Mouse (Mus musculus) intestine, embryonic 14.5 days (tissue): ENCODE measurements around the gene Tep1. TPM values are rescaled to one million over a fixed set of nuclear protein-coding genes. Genes with fewer than 3 reads are reported as not detected.

Experiments used
- ATAC-seq: fragments of 200-750 bp; cut with Nextera tagmentation; replicated peaks from 2 replicates; pipeline ENCODE4 v1.8.0; 2017; ENCODE audit warnings: low read depth, moderate number of reproducible peaks, moderate TSS enrichment, moderate library complexity; ENCODE audit not compliant: low FRiP score, low TSS enrichment
- DNase-seq: peaks from one replicate; pipeline ENCODE4 v3.0.0-alpha.2; 2018; ENCODE audit warnings: low spot score
- H3K27ac ChIP-seq: fragments of 300-500 bp; sonication (generic); 2 replicates; pipeline ENCODE4 v1.5.1; 2014; ENCODE audit warnings: low read depth, mild to moderate bottlenecking, control low read depth
- H3K27me3 ChIP-seq: fragments of 300-500 bp; sonication (generic); replicated peaks from 2 replicates; pipeline ENCODE4 v1.6.1; 2014; ENCODE audit warnings: low read length, control low read depth; ENCODE audit not compliant: control insufficient read depth, insufficient read depth
- H3K36me3 ChIP-seq: fragments of 300-500 bp; sonication (generic); 2 replicates; pipeline ENCODE4 v1.6.1; 2014; ENCODE audit warnings: low read length, control low read depth; ENCODE audit not compliant: control insufficient read depth, insufficient read depth
- H3K4me1 ChIP-seq: fragments of 300-500 bp; sonication (generic); replicated peaks from 2 replicates; pipeline ENCODE4 v1.6.1; 2014; ENCODE audit warnings: low read length, control low read depth, mixed read lengths; ENCODE audit not compliant: control insufficient read depth, insufficient read depth
- H3K4me2 ChIP-seq: fragments of 300-500 bp; sonication (generic); 2 replicates; pipeline ENCODE4 v1.6.1; 2014; ENCODE audit warnings: low read length
- H3K4me3 ChIP-seq: fragments of 300-500 bp; sonication (generic); 2 replicates; pipeline ENCODE4 v1.5.1; 2014; ENCODE audit warnings: low read depth, low read length, control low read depth, mixed read lengths
- H3K9ac ChIP-seq: fragments of 300-500 bp; sonication (generic); 2 replicates; pipeline ENCODE4 v1.6.1; 2014; ENCODE audit warnings: mild to moderate bottlenecking, low read length
- H3K9me3 ChIP-seq: fragments of 300-500 bp; sonication (generic); 2 replicates; pipeline ENCODE4 v1.6.1; 2016; ENCODE audit warnings: low read length, control low read depth; ENCODE audit not compliant: control insufficient read depth
- WGBS: fragments of 180-500 bp; shearing (Covaris S2); extraction: QIAGEN DNeasy Blood & Tissue Kit; methylation state at CpG from one replicate; pipeline ENCODE4 v1.1.7; 2014; 5-methylcytosine and 5-hydroxymethylcytosine counted together
- polyA plus RNA-seq: library from polyadenylated mRNA; unstranded; fragments of >200 nt; fragmentation: Nextera tagmentation; extraction: Ambion mirVana; gene quantifications from 2 replicates; pipeline ENCODE4 v1.2.1, GENCODE M21; 2014

The Tep1 gene
- polyA plus RNA-seq, 1 experiment from 2014 or later: 10.5 TPM

GRCm38 (mm10) chr14:50896747-50897373 lies 26.5 kb upstream of the Tep1 start:
- 20% methylated on average over 23 of the region's 23 CpGs for WGBS
- peak overlapping the region; percentile 83 for H3K4me2 ChIP-seq
- ATAC-seq (0 out of 2 replicates have a peak, but pooled peaks have one; percentile 45), DNase-seq (peak; percentile 64)
- H3K9ac ChIP-seq: peak overlapping the region; percentile 45; the same call in 1 of the 2 replicates
- H3K27me3 ChIP-seq: no peaks in the 10 kb centered on the region
- 0 out of 2 replicates have a peak, but pooled peaks cover 4% of the 10 kb centered on the region for H3K4me1 ChIP-seq
- H3K9me3 ChIP-seq: no peaks in the 10 kb centered on the region
- H3K4me3 ChIP-seq: peak overlapping the region; percentile 38
- H3K27ac ChIP-seq: no peak overlapping the region
- H3K36me3 ChIP-seq: no peaks in the 10 kb centered on the region

GRCm38 (mm10) chr14:50895985-50896746 lies 25.8 kb upstream of the Tep1 start:
- ATAC-seq (0 out of 2 replicates have a peak, but pooled peaks have one; percentile 13), DNase-seq (peak; percentile 65)

DNA sequence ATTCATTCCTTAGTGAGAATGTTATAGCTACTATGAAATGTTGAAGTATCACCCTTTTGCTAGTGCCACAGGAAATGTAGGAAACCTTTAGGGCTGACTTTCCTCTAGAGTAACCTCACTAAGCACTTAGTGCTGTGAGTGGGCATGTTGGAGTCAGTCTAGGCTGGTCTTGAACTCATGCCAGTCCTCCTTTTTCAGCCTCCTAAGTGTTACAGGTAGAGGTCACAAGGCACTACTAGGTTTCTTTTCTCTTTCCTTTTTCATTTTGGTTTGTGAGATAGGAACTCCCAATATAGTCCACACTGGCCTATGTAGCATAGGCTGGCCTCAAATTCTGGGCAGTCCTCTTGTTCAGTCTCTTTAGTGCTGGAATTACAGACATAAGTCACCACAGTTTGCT lies 25.0 kb upstream of the Tep1 start:
- H3K4me3 ChIP-seq: no peak overlapping the region
- no peaks in the 10 kb centered on the region for H3K36me3 ChIP-seq
- H3K9ac ChIP-seq: no peak overlapping the region
- no peak overlapping the region for H3K27ac ChIP-seq
- 0 out of 2 replicates have a peak, but pooled peaks cover 4% of the 10 kb centered on the region for H3K4me1 ChIP-seq
- DNase-seq (no peak), ATAC-seq (no peak)
- H3K4me2 ChIP-seq: no peak overlapping the region
- H3K27me3 ChIP-seq: no peaks in the 10 kb centered on the region
- H3K9me3 ChIP-seq: no peaks in the 10 kb centered on the region

More at GRCm38 (mm10) chr14:50895985-50896746, 25.8 kb upstream of the Tep1 start:
- 20% methylated on average over 19 of the region's 19 CpGs for WGBS
- no peaks in the 10 kb centered on the region for H3K9me3 ChIP-seq
- no peaks in the 10 kb centered on the region for H3K27me3 ChIP-seq
- peak overlapping the region; percentile 45; the same call in 1 of the 2 replicates for H3K9ac ChIP-seq
- no peaks in the 10 kb centered on the region for H3K36me3 ChIP-seq
- peak overlapping the region; percentile 38 for H3K4me3 ChIP-seq
- H3K4me1 ChIP-seq: 0 out of 2 replicates have a peak, but pooled peaks cover 4% of the 10 kb centered on the region
- H3K27ac ChIP-seq: no peak overlapping the region
- peak overlapping the region; percentile 83 for H3K4me2 ChIP-seq

DNA sequence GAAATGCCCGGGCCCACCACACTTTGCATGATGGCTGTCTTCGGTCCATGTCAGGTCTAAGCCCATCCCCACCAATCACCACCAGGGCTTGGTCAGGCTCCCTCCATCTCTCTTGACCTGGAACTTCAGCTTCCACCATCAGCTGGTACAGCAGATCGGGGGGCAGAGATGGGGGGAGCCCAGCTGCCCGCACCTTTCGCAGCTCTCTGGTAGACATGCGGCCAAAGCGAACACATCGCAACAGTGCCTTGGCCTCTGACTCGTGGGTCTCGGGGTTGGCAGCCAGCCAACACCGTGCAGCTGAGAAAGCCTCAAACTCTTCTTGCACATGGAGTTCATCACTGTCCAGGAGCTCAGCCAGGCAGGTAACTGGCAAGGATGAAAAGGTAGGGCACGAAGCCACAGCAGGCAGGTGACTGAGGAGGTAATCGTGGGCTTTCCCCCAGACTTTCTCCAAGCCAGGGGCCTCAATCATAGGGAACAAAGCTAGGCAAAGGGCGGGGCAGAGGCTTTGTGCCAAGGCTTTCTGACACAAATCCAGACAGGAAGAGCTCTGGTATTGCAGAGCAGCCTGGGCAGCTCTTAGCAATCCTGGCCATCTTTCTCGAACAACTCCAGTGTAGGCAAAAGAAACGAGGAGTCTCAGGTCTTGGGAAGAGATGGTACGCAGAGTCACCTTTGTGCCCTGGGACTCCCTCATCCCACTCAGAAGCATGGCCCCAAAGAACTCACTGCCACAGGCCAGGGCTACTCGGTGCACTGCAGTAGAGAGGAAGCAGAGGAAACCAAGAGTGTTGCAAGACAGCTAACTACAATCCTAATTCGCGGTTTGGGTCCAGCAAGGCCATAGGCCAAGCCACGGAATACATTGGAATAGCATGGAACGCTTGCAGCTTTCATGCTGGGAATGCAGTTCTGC lies 22.4 kb upstream of the Tep1 start:
- H3K36me3 ChIP-seq: no peaks in the 10 kb centered on the region
- H3K27me3 ChIP-seq: no peaks in the 10 kb centered on the region
- no peaks in the 10 kb centered on the region for H3K9me3 ChIP-seq
- DNase-seq: no peak
- no peak for ATAC-seq
- H3K27ac ChIP-seq: no peak overlapping the region
- H3K4me1 ChIP-seq: 0 out of 2 replicates have a peak, but pooled peaks cover 4% of the 10 kb centered on the region
- no peak overlapping the region for H3K4me2 ChIP-seq
- WGBS: 78% methylated on average over 22 of the region's 22 CpGs
- no peak overlapping the region for H3K4me3 ChIP-seq
- no peak overlapping the region for H3K9ac ChIP-seq

DNA sequence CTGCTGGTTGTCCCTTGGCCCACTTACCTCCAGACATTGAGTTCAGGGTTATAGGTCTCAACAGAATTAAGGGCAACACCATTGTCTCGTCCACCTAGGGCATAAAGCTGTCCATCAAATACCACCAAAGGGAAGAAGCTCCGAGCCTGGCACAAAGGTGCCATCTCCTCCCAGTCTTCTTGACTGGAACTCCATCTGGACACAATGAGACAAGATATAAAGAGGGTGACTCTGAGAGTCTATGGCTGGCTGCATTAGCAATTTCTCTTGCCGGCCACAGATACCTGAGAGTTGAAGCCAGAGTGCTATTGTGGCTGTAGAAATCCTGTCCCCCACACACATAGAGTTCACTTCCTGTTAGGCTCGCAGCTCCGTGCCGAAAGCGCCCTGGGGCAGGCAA lies 21.7 kb upstream of the Tep1 start:
- no peak for DNase-seq
- no peak for ATAC-seq
- Histone ChIP-seq H3K27me3 (no peaks in the 10 kb centered on the region), H3K4me1 (0 out of 2 replicates have a peak, but pooled peaks cover 4% of the 10 kb centered on the region), H3K9me3 (no peaks in the 10 kb centered on the region), H3K27ac (no peak overlapping the region), H3K4me3 (no peak overlapping the region), H3K4me2 (no peak overlapping the region), H3K36me3 (no peaks in the 10 kb centered on the region), H3K9ac (no peak overlapping the region)
- 87% methylated on average over 7 of the region's 7 CpGs for WGBS

GRCm38 (mm10) chr14:50891621-50892020 lies 21.3 kb upstream of the Tep1 start:
- WGBS: 89% methylated on average over 8 of the region's 8 CpGs

GRCm38 (mm10) chr14:50876236-50876950 lies 6.0 kb upstream of the Tep1 start:
- Histone ChIP-seq H3K4me2 (no peak overlapping the region), H3K9me3 (no peaks in the 10 kb centered on the region), H3K27ac (no peak overlapping the region), H3K9ac (no peak overlapping the region), H3K4me1 (no peaks in the 10 kb centered on the region), H3K36me3 (no peaks in the 10 kb centered on the region), H3K4me3 (no peak overlapping the region), H3K27me3 (no peaks in the 10 kb centered on the region)
- 87% methylated on average over 6 of the region's 6 CpGs for WGBS
- DNase-seq (no peak), ATAC-seq (no peak)

More at GRCm38 (mm10) chr14:50891621-50892020, 21.3 kb upstream of the Tep1 start:
- Histone ChIP-seq H3K4me2 (no peak overlapping the region), H3K36me3 (no peaks in the 10 kb centered on the region), H3K9me3 (no peaks in the 10 kb centered on the region), H3K27ac (no peak overlapping the region), H3K9ac (no peak overlapping the region), H3K4me3 (no peak overlapping the region), H3K4me1 (0 out of 2 replicates have a peak, but pooled peaks cover 4% of the 10 kb centered on the region), H3K27me3 (no peaks in the 10 kb centered on the region)
- DNase-seq (no peak), ATAC-seq (no peak)
